Mouse (Mus musculus) heart, embryonic 14.5 days (tissue): ENCODE measurements around the gene A830018L16Rik. TPM values are rescaled to one million over a fixed set of nuclear protein-coding genes. Genes with fewer than 3 reads are reported as not detected.

ENCODE experiments used
- ATAC-seq: fragments of 200-750 bp; cut with Nextera tagmentation; 2 replicates; pipeline ENCODE4 v1.8.0; 2017; ENCODE audit warnings: low read depth, moderate TSS enrichment; ENCODE audit not compliant: insufficient number of reproducible peaks, insufficient read depth, low FRiP score
- H3K27ac ChIP-seq, 2 experiments: fragments of 200-500 bp in 1 of 2; fragments of 300-500 bp in 1 of 2; sonication (generic) in 1 of 2; replicated peaks in 1 of 2; 2 replicates each; pipeline ENCODE4 v1.5.1; 2012 to 2014; ENCODE audit warnings: low read depth in 2 of 2, low read length in 2 of 2, control low read depth in 1 of 2, mild to moderate bottlenecking in 1 of 2, mixed read lengths in 1 of 2; ENCODE audit not compliant: control insufficient read depth in 1 of 2, insufficient read depth in 1 of 2
- H3K27me3 ChIP-seq: fragments of 300-500 bp; sonication (generic); 2 replicates; pipeline ENCODE4 v1.6.1; 2014; ENCODE audit warnings: mild to moderate bottlenecking, low read length, control low read depth; ENCODE audit not compliant: control insufficient read depth, insufficient read depth
- H3K36me3 ChIP-seq: fragments of 300-500 bp; sonication (generic); 2 replicates; pipeline ENCODE4 v1.6.1; 2014; ENCODE audit warnings: mild to moderate bottlenecking, control low read depth, low read length, mixed read lengths; ENCODE audit not compliant: control insufficient read depth, insufficient read depth
- H3K4me1 ChIP-seq, 2 experiments: fragments of 200-500 bp in 1 of 2; fragments of 300-500 bp in 1 of 2; sonication (generic) in 1 of 2; 2 replicates each; pipeline ENCODE4 v1.6.1; 2012 to 2014; ENCODE audit warnings: low read length in 2 of 2, control low read depth in 1 of 2, mixed read lengths in 1 of 2; ENCODE audit not compliant: control insufficient read depth in 2 of 2, insufficient read depth in 2 of 2
- H3K4me2 ChIP-seq: fragments of 300-500 bp; sonication (generic); 2 replicates; pipeline ENCODE4 v1.6.1; 2014; ENCODE audit warnings: mild to moderate bottlenecking, low read length
- H3K4me3 ChIP-seq, 2 experiments: fragments of 200-500 bp in 1 of 2; fragments of 300-500 bp in 1 of 2; sonication (generic) in 1 of 2; 2 replicates each; pipeline ENCODE4 v1.5.1; 2012 to 2014; ENCODE audit warnings: low read length in 2 of 2, mild to moderate bottlenecking in 2 of 2, control low read depth in 1 of 2, low read depth in 1 of 2, moderate library complexity in 1 of 2; ENCODE audit not compliant: control insufficient read depth in 1 of 2, insufficient read depth in 1 of 2
- H3K9ac ChIP-seq: fragments of 300-500 bp; sonication (generic); 2 replicates; pipeline ENCODE4 v1.6.1; 2014; ENCODE audit warnings: mild to moderate bottlenecking, low read length
- H3K9me3 ChIP-seq: fragments of 300-500 bp; sonication (generic); 2 replicates; pipeline ENCODE4 v1.6.1; 2016; ENCODE audit warnings: low read length, control low read depth; ENCODE audit not compliant: control insufficient read depth
- WGBS: fragments of 180-500 bp; shearing (Covaris S2); extraction: QIAGEN DNeasy Blood & Tissue Kit; methylation state at CpG from one replicate; pipeline ENCODE4 v1.1.7; 2014; 5-methylcytosine and 5-hydroxymethylcytosine counted together
- polyA plus RNA-seq: library from polyadenylated mRNA; unstranded; fragments of >200 nt; fragmentation: Nextera tagmentation; extraction: Ambion mirVana; gene quantifications from 2 replicates; pipeline ENCODE4 v1.2.1, GENCODE M21; 2014

The A830018L16Rik gene
- polyA plus RNA-seq, 1 experiment from 2014 or later = 0.63 TPM

DNA sequence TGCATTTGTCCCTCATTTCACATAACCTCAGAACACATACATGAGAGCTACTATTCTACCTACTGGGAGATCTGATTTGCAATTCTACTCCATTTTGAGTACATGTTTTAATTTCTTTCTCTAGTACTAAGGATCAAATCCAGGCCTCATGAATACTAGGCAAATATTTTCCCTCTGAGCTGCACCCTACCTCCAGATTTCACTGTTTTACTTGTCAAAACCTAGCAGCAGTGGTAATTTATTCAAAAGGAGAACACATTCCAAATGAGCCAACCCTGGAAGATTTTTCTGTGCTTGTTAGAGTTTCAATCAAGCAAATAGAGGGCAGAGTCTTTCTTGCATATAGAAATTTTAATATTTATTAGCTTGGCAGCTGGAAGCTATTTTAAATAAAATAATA, 238.9 kb downstream of the A830018L16Rik start:
- no peaks in the 10 kb centered on the region for H3K27me3 ChIP-seq
- H3K27ac ChIP-seq = no peak overlapping the region
- H3K9ac ChIP-seq = no peak overlapping the region
- no peak overlapping the region for H3K4me2 ChIP-seq
- no peak for ATAC-seq
- H3K4me3 ChIP-seq = no peak overlapping the region
- H3K36me3 ChIP-seq = no peaks in the 10 kb centered on the region
- H3K4me1 ChIP-seq = no peaks in the 10 kb centered on the region
- no peaks in the 10 kb centered on the region for H3K9me3 ChIP-seq

DNA sequence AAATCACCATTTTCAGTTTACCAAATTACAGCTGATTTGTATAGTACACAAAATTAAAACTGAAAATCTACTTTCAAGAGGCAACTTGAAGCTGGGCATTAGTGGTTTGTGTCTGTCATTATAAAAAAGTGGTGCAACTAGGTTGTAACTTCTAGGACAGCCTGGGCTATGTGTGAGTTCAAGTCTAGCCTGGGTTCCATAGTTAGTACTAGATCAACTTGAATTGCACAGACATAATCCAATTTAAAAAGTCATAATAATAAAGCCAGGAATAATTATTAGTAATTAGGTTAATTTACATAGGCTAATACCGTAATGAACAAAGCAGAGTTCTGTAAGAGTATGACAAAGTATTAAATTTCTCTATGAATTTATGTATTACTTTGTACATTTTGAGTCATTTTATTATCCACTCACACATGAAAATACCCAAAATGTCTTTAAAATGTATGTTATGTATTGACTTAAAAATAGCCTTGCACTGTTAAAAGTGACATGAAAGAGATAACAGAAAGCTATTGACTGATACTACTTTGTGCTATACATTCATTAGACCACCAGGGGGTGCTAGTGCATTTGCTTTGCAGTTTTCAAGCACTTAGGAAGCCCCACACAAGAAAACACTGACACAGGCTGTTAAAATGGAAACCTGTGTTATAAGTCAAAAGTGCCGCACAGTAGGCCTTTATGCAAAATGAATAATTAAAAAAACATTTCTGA, 243.6 kb downstream of the A830018L16Rik start:
- Histone ChIP-seq H3K4me2 (no peak overlapping the region), H3K27ac (no peak overlapping the region), H3K9me3 (0 out of 2 replicates have a peak, but pooled peaks cover 8% of the 10 kb centered on the region), H3K36me3 (no peaks in the 10 kb centered on the region), H3K9ac (no peak overlapping the region), H3K4me1 (no peaks in the 10 kb centered on the region), H3K4me3 (no peak overlapping the region), H3K27me3 (no peaks in the 10 kb centered on the region)
- WGBS = 48% methylated on average over 2 of the region's 2 CpGs
- ATAC-seq = no peak

DNA sequence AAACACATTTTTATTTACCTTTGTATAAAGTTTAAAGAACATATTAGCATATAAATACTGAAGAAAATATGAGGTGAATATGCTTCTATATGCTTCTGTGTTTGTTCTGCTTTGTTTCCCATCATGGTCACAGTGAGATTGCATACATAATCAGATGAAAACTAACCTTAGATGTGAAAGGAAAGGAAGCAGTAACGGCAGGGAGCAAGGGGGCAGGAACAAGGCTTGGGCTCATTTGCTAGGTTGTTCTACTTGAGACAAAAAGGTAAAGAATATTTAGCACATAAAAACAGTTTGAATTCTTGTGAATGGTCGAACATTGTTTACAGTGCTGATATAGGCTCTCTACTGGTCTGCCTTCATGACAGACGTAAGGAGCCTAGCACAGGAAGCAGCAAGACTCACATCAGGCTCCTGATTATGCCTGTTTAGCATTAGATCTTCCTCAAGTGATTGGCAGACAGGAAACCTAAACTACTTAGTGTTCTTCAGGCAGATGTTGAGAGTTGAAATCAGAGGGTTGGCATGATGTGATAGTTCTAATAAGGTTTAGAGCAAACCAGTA, 244.2 kb downstream of the A830018L16Rik start:
- Histone ChIP-seq H3K36me3 (no peaks in the 10 kb centered on the region), H3K4me2 (no peak overlapping the region), H3K27ac (no peak overlapping the region), H3K4me3 (no peak overlapping the region), H3K4me1 (no peaks in the 10 kb centered on the region), H3K9ac (no peak overlapping the region), H3K9me3 (0 out of 2 replicates have a peak, but pooled peaks cover 8% of the 10 kb centered on the region), H3K27me3 (no peaks in the 10 kb centered on the region)
- no peak for ATAC-seq
- WGBS = 23% methylated on average over 3 of the region's 3 CpGs

DNA sequence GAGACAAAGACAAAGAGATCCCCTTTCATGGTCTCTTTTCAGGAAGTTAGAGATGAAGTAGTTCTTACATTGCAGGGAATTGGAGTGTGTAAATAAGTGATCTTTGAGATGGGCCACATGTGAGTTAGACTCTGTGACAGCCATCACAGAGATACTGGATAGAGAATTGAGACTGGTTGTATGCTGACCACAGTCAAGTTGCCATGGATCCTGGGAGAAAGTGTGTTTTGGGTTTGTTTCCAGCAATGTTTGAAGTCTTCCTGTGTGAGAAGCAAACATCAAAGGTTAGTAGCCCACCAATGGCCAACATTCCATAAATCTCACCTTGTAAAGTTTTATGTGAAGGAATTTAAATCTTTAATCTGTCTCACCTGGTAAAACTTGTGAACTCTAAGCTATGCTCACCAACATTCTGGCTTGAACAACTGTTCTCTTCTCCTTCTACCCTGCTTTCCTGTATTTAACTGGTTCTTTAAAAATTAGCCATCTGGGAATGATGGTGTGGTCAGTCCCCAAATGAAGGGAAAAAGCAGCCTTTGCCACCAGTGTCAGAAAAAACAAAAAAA, 330.9 kb downstream of the A830018L16Rik start:
- H3K27ac ChIP-seq = no peak overlapping the region
- ATAC-seq = no peak
- no peaks in the 10 kb centered on the region for H3K4me1 ChIP-seq
- H3K4me2 ChIP-seq = no peak overlapping the region
- no peak overlapping the region for H3K9ac ChIP-seq
- H3K36me3 ChIP-seq = no peaks in the 10 kb centered on the region
- 0 out of 2 replicates have a peak, but pooled peaks cover 10% of the 10 kb centered on the region for H3K9me3 ChIP-seq
- no peak overlapping the region for H3K4me3 ChIP-seq
- no peaks in the 10 kb centered on the region for H3K27me3 ChIP-seq

DNA sequence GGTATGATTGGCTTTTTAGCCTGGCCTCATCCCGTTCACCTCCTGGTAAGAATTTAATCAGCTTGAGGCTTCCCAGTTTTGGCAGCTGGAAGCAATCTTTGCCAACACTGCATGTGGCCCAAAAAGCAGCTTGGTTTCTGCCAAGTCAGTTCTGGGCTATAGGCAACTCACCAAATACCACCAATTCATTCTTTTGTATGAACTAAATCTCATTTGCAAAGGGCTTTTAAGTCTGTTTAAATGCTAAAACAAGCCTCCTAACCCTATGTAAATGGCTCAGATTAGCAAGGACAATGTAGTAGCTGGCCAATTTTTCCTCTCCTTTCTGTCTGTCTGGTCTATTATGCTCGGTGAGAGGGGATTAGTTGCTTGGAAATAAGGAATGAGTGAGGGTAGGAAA, 334.5 kb downstream of the A830018L16Rik start:
- Histone ChIP-seq H3K4me2 (no peak overlapping the region), H3K36me3 (no peaks in the 10 kb centered on the region), H3K9me3 (0 out of 2 replicates have a peak, but pooled peaks cover 10% of the 10 kb centered on the region), H3K4me3 (no peak overlapping the region), H3K27ac (no peak overlapping the region), H3K9ac (no peak overlapping the region), H3K4me1 (no peaks in the 10 kb centered on the region), H3K27me3 (no peaks in the 10 kb centered on the region)
- 54% methylated on average over 2 of the region's 2 CpGs for WGBS
- no peak for ATAC-seq

DNA sequence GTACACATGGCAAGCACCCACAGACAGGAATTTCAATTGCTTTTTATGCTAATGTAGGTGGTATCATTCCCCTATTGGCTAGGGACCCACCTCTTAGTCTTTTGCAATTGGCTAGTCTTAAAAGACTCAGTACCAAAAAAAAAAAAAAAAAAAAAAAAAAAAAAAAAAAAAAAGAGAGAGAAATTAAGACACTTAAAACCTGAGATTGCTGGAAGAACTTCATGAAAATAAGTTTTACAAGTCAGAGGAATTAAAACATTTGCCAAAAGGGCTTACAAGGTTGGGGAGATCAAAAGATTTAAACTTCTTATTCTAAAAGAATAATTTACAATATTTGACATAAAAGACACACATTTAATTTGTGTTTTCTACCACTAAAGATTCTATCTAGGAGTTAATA, 336.2 kb downstream of the A830018L16Rik start:
- no peak for ATAC-seq

DNA sequence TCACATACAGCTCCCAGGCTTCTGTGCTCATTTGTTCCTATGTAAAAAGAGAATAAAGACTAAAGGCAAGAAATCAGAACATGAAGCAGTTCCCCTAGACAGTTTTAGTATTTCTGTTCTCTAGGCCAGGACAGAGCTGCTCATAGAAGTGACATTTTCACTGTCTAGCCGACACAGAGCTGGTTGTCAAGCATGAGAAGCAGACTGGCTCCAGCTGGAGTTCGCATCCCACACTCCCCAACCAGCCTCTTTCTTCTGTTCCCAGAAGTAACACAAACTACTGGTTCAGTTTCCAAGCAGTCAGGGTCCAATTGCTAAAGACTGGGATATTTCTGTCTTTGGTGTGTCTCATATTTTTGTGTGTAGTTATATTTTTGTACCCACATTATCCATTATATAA, 336.7 kb downstream of the A830018L16Rik start:
- ATAC-seq = no peak
- no peak overlapping the region for H3K9ac ChIP-seq
- H3K4me3 ChIP-seq = no peak overlapping the region
- H3K36me3 ChIP-seq = no peaks in the 10 kb centered on the region
- no peaks in the 10 kb centered on the region for H3K27me3 ChIP-seq
- WGBS = 54% methylated on average over 2 of the region's 2 CpGs
- no peaks in the 10 kb centered on the region for H3K4me1 ChIP-seq
- H3K27ac ChIP-seq = no peak overlapping the region
- H3K4me2 ChIP-seq = no peak overlapping the region
- H3K9me3 ChIP-seq = 0 out of 2 replicates have a peak, but pooled peaks cover 10% of the 10 kb centered on the region

More for the DNA sequence above, 336.2 kb downstream of the A830018L16Rik start:
- no peaks in the 10 kb centered on the region for H3K4me1 ChIP-seq
- H3K27ac ChIP-seq = no peak overlapping the region
- H3K9me3 ChIP-seq = 0 out of 2 replicates have a peak, but pooled peaks cover 10% of the 10 kb centered on the region
- H3K36me3 ChIP-seq = no peaks in the 10 kb centered on the region
- no peak overlapping the region for H3K4me3 ChIP-seq
- no peaks in the 10 kb centered on the region for H3K27me3 ChIP-seq
- H3K9ac ChIP-seq = no peak overlapping the region
- H3K4me2 ChIP-seq = no peak overlapping the region
